8 mouse cellular contexts compared by ENCODE assay signal in the genomic region with DNA sequence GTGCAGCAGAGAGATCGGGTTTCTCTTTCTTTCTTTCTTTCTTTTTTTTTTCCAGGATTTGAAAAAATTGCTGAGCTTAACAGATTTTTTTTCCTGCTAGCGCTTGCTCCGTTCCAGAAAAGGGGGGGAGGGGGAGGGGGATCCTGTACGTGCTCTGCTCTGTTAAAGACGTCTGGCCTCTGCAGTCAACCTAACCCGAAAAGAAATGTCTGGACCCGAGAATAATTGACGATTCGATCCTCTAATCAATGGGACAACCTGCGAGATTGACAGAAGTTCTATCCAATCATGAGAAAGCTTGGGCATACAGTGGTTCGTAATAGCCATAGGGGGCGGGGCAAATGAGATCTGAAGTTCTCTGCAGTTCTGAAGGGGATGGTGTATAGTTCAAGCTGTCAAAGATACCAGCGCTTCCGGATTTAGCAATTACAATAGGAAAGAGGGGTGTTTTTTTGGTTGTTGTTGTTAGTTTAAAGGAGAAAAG. TPM values are rescaled to one million over a fixed set of nuclear protein-coding genes. Genes with fewer than 3 reads are reported as not detected.
A peak's percentile ranks its signal among the peaks of the same experiment; 100 is the strongest.
DNase-seq lines count a peak whose midpoint lies in the region; ATAC-seq lines count a peak whose summit lies in the region.

No protein-coding gene starts in this region.

- peaks cover 25% of the 10 kb centered on the region for H3K4me1 ChIP-seq in hindbrain, embryonic 12.5 days

- H3K9ac ChIP-seq in hindbrain, embryonic 12.5 days: 0 out of 2 replicates have a peak overlapping the region, but pooled peaks have one; percentile 55

- peak overlapping the region; percentile 93 for H3K27ac ChIP-seq in hindbrain, embryonic 12.5 days

- H3K4me3 ChIP-seq in hindbrain, embryonic 12.5 days: peak overlapping the region; percentile 44

- DNase-seq in T-cell, adult 2 months (ENCODE audit: low spot score): peak; percentile 93
- peak; percentile 91 to 97 for DNase-seq in cerebellum, postnatal 14 days
- DNase-seq in frontal cortex, postnatal 10 days (ENCODE audit: low spot score in 2 of 2): peak; percentile 84 to 90
- DNase-seq in layer of hippocampus, postnatal 10 days (ENCODE audit: low spot score in 2 of 2): peak; percentile 88 to 91
- peak; percentile 97 for DNase-seq in lung, postnatal 10 days
- peak; percentile 89 for DNase-seq in ovary, postnatal 14 days (ENCODE audit: low spot score)
- peak; percentile 87 to 95 for DNase-seq in thymus, postnatal 10 days (ENCODE audit: low spot score in 2 of 2)

- ATAC-seq in hindbrain, embryonic 12.5 days (ENCODE audit: low FRiP score): peak; percentile 79

- H3K4me2 ChIP-seq in hindbrain, embryonic 12.5 days (replicated peaks): peak overlapping the region; percentile 84

- H3K27me3 ChIP-seq in hindbrain, embryonic 12.5 days: peaks cover 4% of the 10 kb centered on the region; the same call in 1 of the 2 replicates

- H3K36me3 ChIP-seq in hindbrain, embryonic 12.5 days: no peaks in the 10 kb centered on the region

- 0% methylated on average over 14 of the region's 14 CpGs for WGBS in hindbrain, embryonic 12.5 days

- no peaks in the 10 kb centered on the region for H3K9me3 ChIP-seq in hindbrain, embryonic 12.5 days (replicated peaks)

RNA-seq across cellular contexts. Expression of a gene that starts 0.6 kb away (rescaled TPM):
- polyA plus RNA-seq in hindbrain, embryonic 12.5 days (2016; fragmentation: Nextera tagmentation; extraction: Ambion mirVana): 58.4 and 62.7 TPM in 2 replicates
- total RNA-seq in layer of hippocampus, postnatal 10 days (2021): 100 to 1,000 TPM; 118 to 135 TPM

RNA-seq across cellular contexts. Expression of a gene that starts 4.7 kb away (rescaled TPM):
- polyA plus RNA-seq in hindbrain, embryonic 12.5 days (2016; fragmentation: Nextera tagmentation; extraction: Ambion mirVana): 28.0 and 28.2 TPM in 2 replicates
- total RNA-seq in layer of hippocampus, postnatal 10 days (2021): 10 to 100 TPM; 10.0 to 10.2 TPM

Comparison
In these comparisons a context has a peak if more than half of its experiments do, and no peak if none do; other contexts are left out.
1. Peak in every context shown above with its lines: DNase-seq, ATAC-seq, H3K4me3 ChIP-seq and H3K27ac ChIP-seq.